Mouse (Mus musculus) lung, adult 2 months (tissue): Measurements from ENCODE around the gene Cwc22.

Experiments
- CTCF ChIP-seq: fragments of 200-500 bp; IDR thresholded peaks from 2 replicates; pipeline ENCODE4 v1.5.1; 2011; ENCODE audit warnings: mild to moderate bottlenecking, low read length, control low read depth; ENCODE audit not compliant: insufficient read depth
- POLR2A ChIP-seq: fragments of 200-500 bp; IDR thresholded peaks from 2 replicates; pipeline ENCODE4 v1.6.1; 2011; ENCODE audit warnings: low read depth, mild to moderate bottlenecking, control low read depth, low read length, borderline replicate concordance; ENCODE audit errors: extremely low read depth

- TF ChIP-seq CTCF (no peak), POLR2A (no peak)
Measured at GRCm38 (mm10) chr2:77905023-77905422, 41.2 kb downstream of the Cwc22 start.
